Mouse (Mus musculus): ENCODE data around the gene Gm30191.

GRCm38 (mm10) chr4:134297369-134297768 is 50.6 kb downstream of the Gm30191 start:
- TF ChIP-seq CTCF (IDR thresholded peaks at IDR 0.05; ENCODE audit: low read depth) (no peak), EP300 (IDR thresholded peaks at IDR 0.05; ENCODE audit: low read depth) (no peak)

Measured in heart, postnatal 0 days (tissue).